Mouse (Mus musculus) kidney, postnatal 4 days (tissue): Measurements from ENCODE around the gene Cdk15.

Source experiments
- DNase-seq, 2 experiments: peaks; one replicate each; pipeline ENCODE4 v3.0.0; 2021; ENCODE audit warnings: mixed read lengths in 2 of 2

Cdk15 gene

GRCm38 (mm10) chr1:59380926-59381325, 124.2 kb downstream of the Cdk15 start:
- DNase-seq, result no peak

DNA sequence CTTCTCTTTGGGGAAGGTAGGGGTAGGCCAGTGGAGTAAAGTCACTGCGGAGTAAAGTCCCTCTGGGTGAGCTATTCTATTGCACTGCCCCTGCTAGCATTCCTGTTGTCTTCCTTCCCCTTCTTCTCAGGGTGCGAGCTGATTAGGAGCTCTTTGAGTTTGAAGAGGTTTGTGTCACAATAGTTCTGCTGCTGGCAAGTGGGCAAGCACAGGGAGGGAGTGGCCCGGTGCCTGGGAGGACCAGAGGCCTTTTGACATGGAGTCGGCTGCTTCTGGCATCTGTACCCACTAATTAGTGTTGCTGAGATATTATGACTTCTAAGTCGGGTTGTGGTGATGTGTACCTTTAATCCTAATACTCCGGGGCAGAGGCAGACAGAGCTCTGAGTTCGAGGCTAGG, 124.8 kb downstream of the Cdk15 start:
- no peak for DNase-seq

- DNase-seq, result no peak
Measured at GRCm38 (mm10) chr1:59382516-59382915, 125.8 kb downstream of the Cdk15 start.

- no peak for DNase-seq
Measured at GRCm38 (mm10) chr1:59383049-59383610, 126.4 kb downstream of the Cdk15 start.

DNA sequence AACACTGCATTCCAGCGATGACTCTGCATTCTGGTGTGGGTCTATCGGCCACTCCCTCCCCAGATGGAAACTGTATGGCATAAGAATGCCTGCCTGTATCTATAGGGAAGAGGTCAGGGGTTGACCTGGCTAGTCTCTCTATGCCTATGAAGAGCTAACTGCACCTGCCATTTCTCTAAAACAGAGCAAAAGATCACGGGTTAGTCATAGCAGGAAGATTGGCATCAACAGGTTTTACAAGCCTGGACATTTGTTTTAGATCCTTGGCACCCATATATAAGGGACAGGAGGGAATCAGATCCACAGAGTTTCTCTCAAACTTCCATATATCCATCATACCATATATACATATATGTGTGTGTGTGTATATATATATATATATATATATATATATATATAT, 127.7 kb downstream of the Cdk15 start:
- no peak for DNase-seq

GRCm38 (mm10) chr1:59385641-59386040, 128.9 kb downstream of the Cdk15 start:
- no peak for DNase-seq

DNA sequence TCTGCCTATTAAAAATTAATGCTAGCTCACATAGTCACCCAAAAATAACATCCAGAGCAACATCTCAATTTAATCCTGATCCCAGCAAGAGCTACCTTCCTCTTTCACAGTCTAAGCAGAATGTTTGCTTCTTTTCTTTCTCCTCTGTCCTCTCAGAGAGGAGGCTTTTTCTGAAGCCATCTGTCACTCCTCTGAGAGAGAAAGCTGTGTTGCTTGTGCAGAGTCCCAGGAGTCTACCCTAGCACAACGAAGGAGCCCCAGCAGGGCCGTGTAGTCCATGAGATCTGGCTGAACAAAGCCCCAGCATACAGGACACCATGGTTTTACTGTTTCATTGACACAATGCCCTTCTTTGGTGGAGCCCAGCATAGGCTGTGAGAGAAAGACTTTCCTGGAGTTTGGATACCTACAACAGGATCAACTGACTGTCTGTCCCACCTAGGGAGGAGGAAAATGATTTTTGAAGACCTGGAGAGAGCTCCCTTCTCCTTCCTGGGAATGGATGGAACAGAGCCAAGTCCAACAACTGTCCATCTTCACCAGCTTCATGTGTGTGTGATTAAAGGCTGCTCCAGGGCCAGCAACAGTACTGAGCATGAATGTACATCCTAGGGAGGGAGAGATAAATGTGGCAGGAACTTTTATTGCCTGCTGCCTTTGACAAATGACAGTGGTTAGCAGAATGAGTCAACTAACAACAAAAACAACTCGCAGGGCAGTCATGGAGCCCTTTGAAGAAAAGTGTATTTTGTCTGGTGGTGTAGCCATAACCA, 131.0 kb downstream of the Cdk15 start:
- DNase-seq, result no peak

DNA sequence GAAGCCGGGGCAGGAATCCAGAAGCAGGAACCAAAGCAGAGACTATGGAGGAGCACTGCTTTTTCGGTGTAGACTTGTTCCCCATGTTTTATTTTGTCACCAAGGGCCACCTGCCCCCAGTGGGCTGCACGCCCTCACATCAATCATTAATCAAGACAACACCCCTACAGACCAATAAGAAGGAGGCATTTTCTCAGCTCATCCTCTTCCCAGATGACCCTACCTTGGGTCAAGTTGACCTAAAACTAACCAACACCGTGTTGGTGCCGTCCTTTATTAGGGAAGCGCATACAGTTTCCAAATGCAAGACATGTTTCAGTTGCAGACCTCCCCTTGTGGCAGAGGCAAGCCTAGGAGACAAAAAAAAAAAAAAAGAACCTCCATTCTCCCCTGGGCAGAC, 132.5 kb downstream of the Cdk15 start:
- DNase-seq, result no peak

- DNase-seq, result no peak
Measured at GRCm38 (mm10) chr1:59391736-59392135, 135.0 kb downstream of the Cdk15 start.

DNA sequence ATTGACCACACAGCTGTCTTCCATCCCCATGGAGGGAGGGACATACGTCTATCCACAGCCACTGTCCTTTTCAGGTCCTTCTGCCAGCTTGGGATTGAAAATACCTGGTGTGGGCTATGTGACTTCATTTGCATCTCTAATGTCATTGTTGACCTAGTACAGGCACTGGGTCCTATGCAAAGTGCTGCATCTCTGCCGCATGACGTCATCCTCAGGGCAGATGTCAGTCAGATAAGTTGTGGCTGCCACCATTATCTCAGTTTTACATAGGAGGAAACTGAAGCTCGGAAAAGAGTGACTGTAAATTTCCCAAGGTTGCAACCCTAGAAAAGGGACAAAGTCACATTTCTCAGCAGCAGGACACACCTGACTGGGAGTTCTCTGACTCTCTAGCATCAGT, 137.4 kb downstream of the Cdk15 start:
- DNase-seq, result no peak

GRCm38 (mm10) chr1:59394616-59395015, 137.9 kb downstream of the Cdk15 start:
- peak; percentile 25 to 50 for DNase-seq

- no peak for DNase-seq
Measured at GRCm38 (mm10) chr1:59395992-59396391, 139.3 kb downstream of the Cdk15 start.

DNA sequence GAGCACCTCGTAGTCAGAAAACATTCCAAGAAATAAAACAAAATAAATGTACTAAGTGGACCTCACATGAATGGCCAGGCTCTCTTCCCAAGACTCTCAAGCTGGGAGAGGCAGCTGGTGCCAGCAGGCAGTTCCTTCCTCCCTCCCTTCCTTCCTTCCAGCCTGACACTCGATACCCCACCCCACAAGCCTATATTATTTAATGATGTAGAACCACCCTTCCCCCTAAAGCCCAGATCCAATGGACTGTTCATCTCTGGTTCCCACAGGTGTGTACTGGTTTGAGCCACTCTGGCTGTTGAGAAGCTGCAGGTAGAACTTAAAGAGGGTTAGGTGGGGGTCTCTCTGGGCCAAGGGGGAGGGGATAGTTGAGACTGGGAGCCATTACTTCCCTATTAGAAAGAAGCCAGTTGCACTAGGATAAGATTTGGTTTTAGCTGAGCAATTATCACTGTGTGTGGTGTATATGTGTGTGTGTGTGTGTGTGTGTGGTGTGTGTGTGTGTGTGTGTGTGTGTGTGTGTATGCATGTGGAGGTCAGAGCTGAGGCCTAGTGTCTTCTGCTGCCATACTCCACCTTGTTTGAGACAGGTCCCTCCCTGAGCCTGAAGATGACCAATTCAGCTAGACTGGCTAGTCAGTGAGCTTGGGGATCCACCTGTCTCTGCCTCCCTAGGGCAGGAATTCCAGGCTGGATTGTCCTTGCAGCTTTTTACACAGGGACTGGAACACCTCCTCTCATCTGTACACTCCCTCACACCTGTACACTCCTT, 143.0 kb downstream of the Cdk15 start:
- DNase-seq, result peak; percentile 42 to 57

GRCm38 (mm10) chr1:59401253-59401652, 144.5 kb downstream of the Cdk15 start:
- DNase-seq, result no peak
